Mouse (Mus musculus) embryonic facial prominence, embryonic 11.5 days (tissue): ENCODE results near the gene Nelfcd. TPM values are rescaled to one million over a fixed set of nuclear protein-coding genes. Genes with fewer than 3 reads are reported as not detected.

Experiments
- ATAC-seq: fragments of 200-750 bp; cut with Nextera tagmentation; replicated peaks from 2 replicates; pipeline ENCODE4 v1.8.0; 2017; ENCODE audit warnings: low read depth; ENCODE audit not compliant: insufficient number of reproducible peaks, low FRiP score, low TSS enrichment
- DNase-seq: peaks from one replicate; pipeline ENCODE4 v3.0.0-alpha.2; 2015; ENCODE audit warnings: low spot score
- H3K27ac ChIP-seq: fragments of 300-500 bp; sonication (generic); replicated peaks from 2 replicates; pipeline ENCODE4 v1.5.1; 2014; ENCODE audit warnings: mild to moderate bottlenecking, low read depth, low read length, control low read depth
- H3K27me3 ChIP-seq: fragments of 300-500 bp; sonication (generic); 2 replicates; pipeline ENCODE4 v1.6.1; 2014; ENCODE audit warnings: mild to moderate bottlenecking, low read length, moderate library complexity, mixed read lengths; ENCODE audit not compliant: control insufficient read depth, insufficient read depth
- H3K36me3 ChIP-seq: fragments of 300-500 bp; sonication (generic); replicated peaks from 2 replicates; pipeline ENCODE4 v1.6.1; 2014; ENCODE audit warnings: low read depth, mild to moderate bottlenecking, low read length, moderate library complexity, mixed read lengths; ENCODE audit not compliant: control insufficient read depth, insufficient read depth
- H3K4me1 ChIP-seq: fragments of 300-500 bp; sonication (generic); 2 replicates; pipeline ENCODE4 v1.6.1; 2014; ENCODE audit warnings: low read length, mixed read lengths; ENCODE audit not compliant: control insufficient read depth, insufficient read depth
- H3K4me2 ChIP-seq: fragments of 300-500 bp; sonication (generic); 2 replicates; pipeline ENCODE4 v1.6.1; 2014; ENCODE audit warnings: low read depth, mild to moderate bottlenecking, control low read depth, low read length, moderate library complexity
- H3K4me3 ChIP-seq: fragments of 300-500 bp; sonication (generic); 2 replicates; pipeline ENCODE4 v1.5.1; 2014; ENCODE audit warnings: low read depth, low read length, control low read depth
- H3K9ac ChIP-seq: fragments of 300-500 bp; sonication (generic); replicated peaks from 2 replicates; pipeline ENCODE4 v1.6.1; 2014; ENCODE audit warnings: mild to moderate bottlenecking, control low read depth, low read length
- H3K9me3 ChIP-seq: fragments of 300-500 bp; sonication (generic); replicated peaks from 2 replicates; pipeline ENCODE4 v1.6.1; 2016; ENCODE audit warnings: mild to moderate bottlenecking, low read length, inconsistent platforms, mixed read lengths; ENCODE audit not compliant: control insufficient read depth
- WGBS: fragments of 180-500 bp; shearing (Covaris S2); extraction: QIAGEN DNeasy Blood & Tissue Kit; methylation state at CpG from one replicate; pipeline ENCODE4 v1.1.7; 2014; 5-methylcytosine and 5-hydroxymethylcytosine counted together
- polyA plus RNA-seq: library from polyadenylated mRNA; unstranded; fragments of >200 nt; fragmentation: Nextera tagmentation; extraction: Ambion mirVana; gene quantifications from 2 replicates; pipeline ENCODE4 v1.2.1, GENCODE M21; 2014

Gene Nelfcd
- 184 and 204 TPM in 2 replicates for polyA plus RNA-seq

DNA sequence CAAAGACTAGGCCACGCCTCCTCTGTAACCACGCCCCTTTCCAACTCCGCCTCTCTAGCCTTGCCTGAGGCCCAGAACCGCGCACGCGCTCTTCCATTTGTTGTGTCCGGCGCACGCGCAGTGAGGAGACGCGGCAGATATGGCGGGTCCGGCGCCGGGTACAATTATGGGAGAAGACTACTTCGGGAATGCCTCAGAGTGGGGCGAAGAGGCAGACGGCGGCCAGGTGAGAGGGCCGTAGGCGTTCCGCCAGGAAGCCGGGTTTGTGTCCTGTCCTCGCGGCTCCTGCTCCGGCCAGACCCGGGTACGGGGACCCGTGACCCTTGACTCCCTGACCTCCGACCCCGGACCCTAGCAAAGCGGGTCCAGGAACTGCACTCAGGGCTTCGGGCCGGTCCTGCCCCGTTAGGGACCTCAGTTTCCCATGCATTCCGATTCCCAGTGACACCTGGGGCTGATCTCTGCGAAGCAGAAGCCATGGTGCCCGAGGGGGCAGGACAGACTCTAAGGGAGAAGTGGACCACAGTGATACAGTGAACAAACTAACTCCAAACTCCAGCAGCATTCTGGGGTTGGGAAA is at the start of gene Nelfcd:
Nelfcd (plus strand) TSS at position 74 of the 580 bp plus-strand sequence.
- Histone ChIP-seq H3K9me3 (no peaks in the 10 kb centered on the region), H3K9ac (peak within 1 kb of the TSS; percentile 89), H3K4me3 (peak within 1 kb of the TSS; percentile 77), H3K27me3 (no peaks in the 10 kb centered on the region), H3K4me2 (peak within 1 kb of the TSS; percentile 72), H3K36me3 (no peaks in the 10 kb centered on the region), H3K4me1 (no peaks in the 10 kb centered on the region; the same call in 1 of the 2 replicates), H3K27ac (no peak within 1 kb of the TSS)
- ATAC-seq (peak; percentile 88), DNase-seq (peak; percentile 99)
- WGBS, result 0% methylated on average over 40 of the region's 40 CpGs

DNA sequence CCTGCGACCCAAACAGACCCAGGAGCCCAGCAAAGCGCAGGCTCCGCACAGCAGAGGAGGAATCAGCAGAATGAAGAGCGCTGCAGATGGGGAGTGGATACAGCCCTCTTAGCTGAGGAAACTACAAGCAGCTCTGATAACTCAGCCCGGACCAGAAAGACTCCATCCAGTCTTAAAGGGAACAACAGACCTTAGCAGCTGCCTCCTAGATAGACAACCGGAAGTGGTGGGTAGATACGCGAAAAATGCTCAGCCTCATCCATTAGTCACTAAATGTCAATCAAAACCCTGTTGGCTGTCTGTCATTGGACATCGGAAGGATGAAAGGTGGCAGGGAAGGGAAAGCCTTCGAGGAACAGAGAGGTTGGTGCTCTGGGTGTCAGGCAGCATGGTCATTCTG is 49.0 kb upstream of the Nelfcd start:
- Histone ChIP-seq H3K9ac (no peak overlapping the region), H3K27me3 (no peaks in the 10 kb centered on the region), H3K36me3 (no peaks in the 10 kb centered on the region), H3K9me3 (no peaks in the 10 kb centered on the region), H3K4me3 (no peak overlapping the region), H3K4me1 (no peaks in the 10 kb centered on the region), H3K27ac (no peak overlapping the region), H3K4me2 (no peak overlapping the region)
- DNase-seq, result no peak
- 82% methylated on average over 10 of the region's 10 CpGs for WGBS
- ATAC-seq, result no peak

- 83% methylated on average over 9 of the region's 9 CpGs for WGBS
- no peaks in the 10 kb centered on the region for H3K4me1 ChIP-seq
- no peak for ATAC-seq
Measured at GRCm38 (mm10) chr2:174381021-174381420, 34.6 kb upstream of the Nelfcd start.

DNA sequence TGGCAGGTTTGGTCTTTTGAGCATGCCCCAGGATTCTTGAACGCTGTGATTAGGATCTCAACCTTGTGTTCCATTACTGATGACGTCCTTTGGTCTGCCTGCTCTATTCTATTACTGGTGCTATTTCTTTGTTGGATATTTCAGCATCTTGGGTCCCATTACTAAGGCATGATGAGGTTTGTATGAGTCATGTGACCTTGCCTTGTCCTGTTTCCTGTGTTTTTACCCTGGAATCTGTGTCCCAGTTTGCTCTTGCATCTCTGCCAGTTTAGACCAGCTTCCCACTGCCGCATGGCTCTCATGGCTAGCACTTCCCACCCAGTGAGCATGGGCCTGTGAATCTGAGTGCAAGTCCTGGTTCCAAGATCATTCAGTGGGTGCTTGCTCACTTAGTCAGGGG is 23.7 kb upstream of the Nelfcd start:
- DNase-seq (no peak), ATAC-seq (no peak)
- H3K4me2 ChIP-seq, result no peak overlapping the region
- H3K27me3 ChIP-seq, result no peaks in the 10 kb centered on the region
- no peak overlapping the region for H3K4me3 ChIP-seq
- H3K36me3 ChIP-seq, result no peaks in the 10 kb centered on the region
- H3K27ac ChIP-seq, result no peak overlapping the region
- H3K4me1 ChIP-seq, result no peaks in the 10 kb centered on the region
- H3K9me3 ChIP-seq, result no peaks in the 10 kb centered on the region
- no peak overlapping the region for H3K9ac ChIP-seq
- WGBS, result 84% methylated on average over 3 of the region's 3 CpGs

More at GRCm38 (mm10) chr2:174381021-174381420, 34.6 kb upstream of the Nelfcd start:
- H3K4me3 ChIP-seq, result no peak overlapping the region
- no peaks in the 10 kb centered on the region for H3K27me3 ChIP-seq
- no peak overlapping the region for H3K9ac ChIP-seq
- no peaks in the 10 kb centered on the region for H3K9me3 ChIP-seq
- no peaks in the 10 kb centered on the region for H3K36me3 ChIP-seq
- no peak for DNase-seq
- H3K4me2 ChIP-seq, result no peak overlapping the region
- no peak overlapping the region for H3K27ac ChIP-seq

GRCm38 (mm10) chr2:174392554-174392953 is 23.1 kb upstream of the Nelfcd start:
- Histone ChIP-seq H3K36me3 (no peaks in the 10 kb centered on the region), H3K9ac (no peak overlapping the region), H3K27me3 (no peaks in the 10 kb centered on the region), H3K4me2 (no peak overlapping the region), H3K27ac (no peak overlapping the region), H3K4me1 (no peaks in the 10 kb centered on the region), H3K9me3 (no peaks in the 10 kb centered on the region), H3K4me3 (no peak overlapping the region)
- ATAC-seq (peak; percentile 50; the same call in 1 of the 2 replicates), DNase-seq (peak; percentile 10)
- 59% methylated on average over 9 of the region's 9 CpGs for WGBS

GRCm38 (mm10) chr2:174393383-174393782 is 22.2 kb upstream of the Nelfcd start:
- Histone ChIP-seq H3K9ac (no peak overlapping the region), H3K9me3 (no peaks in the 10 kb centered on the region), H3K4me2 (no peak overlapping the region), H3K4me3 (no peak overlapping the region), H3K4me1 (no peaks in the 10 kb centered on the region), H3K36me3 (no peaks in the 10 kb centered on the region), H3K27ac (no peak overlapping the region), H3K27me3 (no peaks in the 10 kb centered on the region)
- ATAC-seq (no peak), DNase-seq (no peak)
- WGBS, result 79% methylated on average over 5 of the region's 5 CpGs

DNA sequence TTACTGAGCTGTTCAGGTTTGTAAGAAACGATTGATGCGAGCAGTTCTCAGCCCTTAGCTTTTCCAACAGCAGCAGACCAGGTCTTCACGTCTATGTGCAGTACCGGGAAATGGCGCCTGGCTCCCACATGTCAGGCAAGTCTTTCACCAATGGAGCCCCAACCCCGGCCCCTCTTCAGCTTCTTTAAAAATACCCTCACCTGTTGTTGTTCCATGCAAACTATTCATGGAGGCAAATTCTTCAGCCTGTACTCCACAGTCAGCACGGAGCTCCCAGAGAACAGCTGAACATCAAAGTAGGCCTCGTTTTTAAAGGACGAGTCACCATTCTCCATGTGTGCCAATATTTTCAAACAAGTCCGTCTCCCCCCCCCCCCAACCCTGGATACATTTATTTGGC is 19.0 kb upstream of the Nelfcd start:
- 84% methylated on average over 10 of the region's 10 CpGs for WGBS
- Histone ChIP-seq H3K4me1 (no peaks in the 10 kb centered on the region), H3K9me3 (no peaks in the 10 kb centered on the region), H3K36me3 (no peaks in the 10 kb centered on the region), H3K4me3 (no peak overlapping the region), H3K27me3 (no peaks in the 10 kb centered on the region), H3K4me2 (no peak overlapping the region), H3K9ac (no peak overlapping the region), H3K27ac (no peak overlapping the region)
- DNase-seq, result no peak
- ATAC-seq, result no peak

- H3K4me3 ChIP-seq, result no peak overlapping the region
- H3K36me3 ChIP-seq, result no peaks in the 10 kb centered on the region
- DNase-seq, result no peak
- no peaks in the 10 kb centered on the region for H3K4me1 ChIP-seq
- no peaks in the 10 kb centered on the region for H3K9me3 ChIP-seq
- H3K27me3 ChIP-seq, result no peaks in the 10 kb centered on the region
- H3K4me2 ChIP-seq, result no peak overlapping the region
- WGBS, result 96% methylated on average over 1 of the region's 1 CpGs
- ATAC-seq, result no peak
- no peak overlapping the region for H3K9ac ChIP-seq
- H3K27ac ChIP-seq, result no peak overlapping the region
Measured at GRCm38 (mm10) chr2:174397065-174397464, 18.5 kb upstream of the Nelfcd start.
